Mouse (Mus musculus) v-Abl transformed pro-B cells (cell line): ENCODE measurements around the gene Ppp1r1b.

Experiments used
- in situ Hi-C, 2 experiments: fragments of 400-800 bp; cut with MboI; formaldehyde crosslinking; loops; one replicate each; pipeline ENCODE4 v1.15.1; 2025; ENCODE audit not compliant: unreplicated experiment in 2 of 2

Gene Ppp1r1b

GRCm38 (mm10) chr11:98341174-98341573 lies 7.0 kb upstream of the Ppp1r1b start:
- in situ Hi-C loops, result loop anchor here (5.0 to 10.0 kb wide), 6 partner anchors 46 to 251 kb away; partner anchors contain the start of genes Grb7 (in 1 of the 2), Ikzf3 (in 1 of the 2) and Pnmt (in 1 of the 2)

DNA sequence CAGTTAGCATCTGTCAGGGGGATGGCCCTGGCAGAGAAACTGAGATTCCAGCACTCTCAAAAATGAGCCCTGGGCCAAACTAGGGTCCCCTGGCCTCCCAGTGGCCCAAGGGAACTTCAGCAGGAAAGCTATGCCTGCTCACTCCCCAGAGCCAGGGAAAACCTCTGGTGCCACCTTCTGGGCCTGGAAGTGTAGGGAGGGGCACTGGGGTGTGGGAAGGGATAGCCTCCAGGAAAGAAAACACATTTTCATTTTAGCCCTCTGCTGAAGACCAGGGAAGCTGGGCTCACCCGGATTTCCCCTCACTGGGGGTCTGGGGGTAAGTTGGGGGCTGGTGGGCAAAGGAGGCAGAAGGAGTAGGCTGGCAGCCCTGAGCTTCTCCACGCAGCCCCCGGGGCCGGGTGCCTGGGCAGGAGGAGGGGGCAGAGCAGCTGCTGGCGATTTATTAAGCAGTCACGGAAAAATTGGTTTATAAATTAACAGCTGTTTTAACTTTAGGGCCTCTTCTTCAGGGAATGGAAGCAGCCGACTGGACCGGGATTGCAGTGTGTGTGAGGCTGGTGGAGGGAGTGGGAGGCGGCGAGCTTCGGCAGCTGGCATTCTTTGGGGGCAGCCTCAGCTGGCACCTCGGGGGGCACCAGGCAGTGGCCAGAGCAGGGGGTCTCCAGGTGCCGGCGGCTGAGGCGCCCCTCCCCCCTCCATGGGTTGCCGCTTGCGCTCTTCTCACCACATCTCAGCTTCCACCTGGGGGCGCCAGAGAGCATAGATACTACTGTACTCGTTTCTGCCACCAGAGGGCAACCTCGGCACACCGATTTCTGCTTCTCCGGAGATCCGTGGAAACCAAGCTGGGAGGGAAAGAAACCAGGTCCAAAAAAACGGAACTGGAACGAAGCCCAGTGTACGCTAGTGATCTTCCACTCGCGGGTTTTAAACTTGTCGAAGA lies 5.9 kb upstream of the Ppp1r1b start:
- in situ Hi-C loops, result loop anchor here (5.0 to 10.0 kb wide), 6 partner anchors 45 to 250 kb away; partner anchors contain the start of genes Grb7 (in 1 of the 2), Ikzf3 (in 1 of the 2) and Pnmt (in 1 of the 2)

DNA sequence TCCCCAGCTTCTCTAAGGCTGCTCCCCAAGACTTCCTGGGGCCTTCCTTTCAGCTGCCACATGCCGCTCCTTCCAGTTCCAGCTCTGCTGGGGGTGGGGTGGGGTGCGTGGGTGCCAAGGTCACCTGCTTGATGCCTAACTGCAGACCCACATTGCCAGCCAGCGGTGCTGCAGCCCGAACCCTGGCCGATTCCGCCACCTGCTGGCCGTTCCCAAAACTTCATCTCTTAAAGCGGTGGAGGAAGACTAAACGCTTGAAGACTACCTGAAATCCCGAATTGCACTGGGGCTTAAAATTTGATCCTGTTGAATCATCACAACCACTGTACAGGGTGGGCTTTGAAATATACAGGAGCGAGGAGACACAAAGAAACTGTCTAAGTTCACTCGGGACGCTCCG lies 3.0 kb upstream of the Ppp1r1b start:
- in situ Hi-C loops, result loop anchor here in 1 of 2 experiments (10.0 kb wide), 1 partner anchor 110 kb away; no protein-coding TSS in a partner anchor

DNA sequence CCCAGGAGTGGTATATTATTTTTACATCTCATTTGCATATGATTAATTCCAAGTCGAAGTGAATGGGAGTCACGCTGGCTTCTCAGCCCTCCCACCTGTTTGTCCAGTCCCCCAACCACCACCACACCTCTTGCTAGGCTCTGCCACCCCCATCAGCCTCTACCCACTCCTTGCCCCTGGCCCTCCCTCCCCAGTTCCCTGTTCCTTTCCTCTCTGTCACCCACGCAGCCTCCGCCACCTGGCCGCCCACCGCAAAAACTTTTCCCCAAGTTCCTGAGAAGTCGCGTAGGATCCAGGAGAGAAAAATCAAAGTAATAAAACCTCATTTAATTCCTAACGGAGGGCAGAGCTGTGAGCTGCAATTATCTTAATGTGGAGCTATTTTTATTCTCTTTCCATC lies 2.0 kb upstream of the Ppp1r1b start:
- in situ Hi-C loops, result loop anchor here in 1 of 2 experiments (10.0 kb wide), 1 partner anchor 109 kb away; no protein-coding TSS in a partner anchor

DNA sequence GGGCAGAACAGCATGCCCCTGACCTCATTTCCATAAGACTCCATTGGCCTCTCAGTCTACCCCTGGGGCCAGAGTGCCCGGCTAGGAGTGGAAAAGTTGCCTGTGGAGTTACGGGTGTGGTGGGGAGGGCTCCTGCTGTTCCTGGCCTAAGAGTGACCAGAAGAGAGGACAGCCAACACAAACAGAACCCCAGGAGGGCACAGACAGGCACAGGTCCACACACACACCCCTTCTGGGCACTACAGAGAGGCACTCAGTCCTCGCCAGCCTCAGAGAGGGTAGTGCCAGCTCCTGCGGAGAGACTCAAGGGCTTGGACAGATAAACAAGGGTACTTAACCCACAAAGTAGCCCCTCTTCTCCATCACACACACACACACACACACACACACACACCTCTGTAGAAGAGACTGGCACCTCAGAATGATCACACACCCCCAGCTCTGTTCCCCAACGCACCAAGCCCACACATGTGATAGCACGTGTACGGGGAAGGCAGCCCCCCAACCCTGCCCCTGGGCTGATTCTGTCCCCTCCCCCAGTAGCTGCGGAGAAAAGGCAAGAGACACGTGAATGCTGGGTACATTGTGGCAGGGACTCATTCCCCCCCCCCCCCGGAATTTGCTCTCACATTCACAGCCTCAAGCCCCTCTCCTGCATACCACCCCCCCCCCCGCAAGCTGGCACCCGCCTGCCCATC lies 670 bp upstream of the Ppp1r1b start:
- in situ Hi-C loops, result loop anchor here in 1 of 2 experiments (10.0 kb wide), 1 partner anchor 107 kb away; no protein-coding TSS in a partner anchor

- in situ Hi-C loops, result loop anchor here in 1 of 2 experiments (10.0 kb wide), 1 partner anchor 105 kb away; no protein-coding TSS in a partner anchor
These were observed 1.1 kb downstream of the Ppp1r1b start for GRCm38 (mm10) chr11:98349308-98349707.

- in situ Hi-C loops, result no loop called here
These were observed 4.2 kb downstream of the Ppp1r1b start for GRCm38 (mm10) chr11:98352272-98352990.

DNA sequence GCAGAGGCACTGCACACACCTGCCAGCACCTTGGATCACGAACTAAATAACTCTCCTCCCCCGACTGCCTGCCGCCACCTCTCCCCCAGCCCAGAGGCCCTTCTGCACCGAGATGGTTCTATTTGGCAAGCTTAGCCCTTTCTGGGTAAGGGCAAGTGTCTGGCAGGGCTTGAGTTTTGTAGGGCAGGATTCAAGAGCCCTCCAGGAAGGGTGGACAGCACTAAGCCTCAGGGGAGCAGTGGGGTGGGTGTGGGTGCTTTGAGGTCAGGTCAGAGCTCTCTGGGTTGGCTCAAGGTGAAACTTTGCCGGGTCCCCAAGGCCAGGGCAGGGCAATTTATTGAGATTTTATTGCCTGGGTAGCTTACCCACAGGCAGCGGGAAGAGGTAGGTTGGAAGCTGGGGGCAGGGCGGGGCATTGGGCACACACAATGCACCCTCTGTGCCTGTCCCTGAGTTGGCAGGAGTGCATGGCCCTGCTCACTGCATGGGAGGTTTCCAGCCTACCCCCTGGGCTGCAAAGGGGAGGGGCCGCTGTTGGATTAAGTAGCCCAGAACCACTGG lies 5.5 kb downstream of the Ppp1r1b start:
- in situ Hi-C loops, result no loop called here

GRCm38 (mm10) chr11:98354445-98354844 lies 6.2 kb downstream of the Ppp1r1b start:
- in situ Hi-C loops, result no loop called here

GRCm38 (mm10) chr11:98355732-98356299 lies 7.6 kb downstream of the Ppp1r1b start:
- in situ Hi-C loops, result no loop called here

DNA sequence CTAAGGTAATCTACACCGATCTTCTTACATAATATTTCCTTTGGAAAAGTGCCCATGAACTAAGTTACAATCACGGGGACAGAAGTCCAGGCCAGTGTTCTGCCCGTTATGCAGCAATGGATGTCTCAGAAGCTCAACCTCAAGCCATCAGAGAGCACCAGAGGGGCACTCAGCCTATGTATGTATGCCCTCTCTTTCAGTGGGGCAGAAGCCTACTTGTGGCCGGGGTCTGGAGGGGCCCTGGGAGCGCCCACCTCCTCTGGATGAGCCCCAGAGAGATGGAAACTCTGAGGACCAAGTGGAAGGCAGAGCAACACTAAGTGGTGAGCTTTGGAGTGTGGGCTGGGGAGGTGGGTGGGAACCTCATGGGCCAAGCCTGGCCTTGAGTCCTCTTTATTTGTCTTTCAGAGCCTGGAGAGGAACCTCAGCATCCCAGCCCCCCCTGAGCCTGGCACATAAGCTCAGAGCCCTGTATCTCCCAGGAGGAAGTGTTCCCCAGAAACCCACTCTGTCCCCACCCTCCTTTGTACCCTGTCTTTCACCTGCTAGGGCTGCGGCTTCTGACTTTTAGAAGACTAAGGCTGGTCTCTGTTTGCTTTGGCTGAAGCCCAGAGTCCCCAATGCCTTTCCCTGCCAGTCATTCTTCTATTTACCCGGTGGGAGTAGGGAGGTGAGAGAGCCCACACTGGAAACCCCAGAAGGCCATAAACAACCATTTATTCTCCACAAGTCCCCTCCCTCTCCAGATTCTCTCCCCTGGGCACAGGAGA lies 8.6 kb downstream of the Ppp1r1b start:
- in situ Hi-C loops, result no loop called here

DNA sequence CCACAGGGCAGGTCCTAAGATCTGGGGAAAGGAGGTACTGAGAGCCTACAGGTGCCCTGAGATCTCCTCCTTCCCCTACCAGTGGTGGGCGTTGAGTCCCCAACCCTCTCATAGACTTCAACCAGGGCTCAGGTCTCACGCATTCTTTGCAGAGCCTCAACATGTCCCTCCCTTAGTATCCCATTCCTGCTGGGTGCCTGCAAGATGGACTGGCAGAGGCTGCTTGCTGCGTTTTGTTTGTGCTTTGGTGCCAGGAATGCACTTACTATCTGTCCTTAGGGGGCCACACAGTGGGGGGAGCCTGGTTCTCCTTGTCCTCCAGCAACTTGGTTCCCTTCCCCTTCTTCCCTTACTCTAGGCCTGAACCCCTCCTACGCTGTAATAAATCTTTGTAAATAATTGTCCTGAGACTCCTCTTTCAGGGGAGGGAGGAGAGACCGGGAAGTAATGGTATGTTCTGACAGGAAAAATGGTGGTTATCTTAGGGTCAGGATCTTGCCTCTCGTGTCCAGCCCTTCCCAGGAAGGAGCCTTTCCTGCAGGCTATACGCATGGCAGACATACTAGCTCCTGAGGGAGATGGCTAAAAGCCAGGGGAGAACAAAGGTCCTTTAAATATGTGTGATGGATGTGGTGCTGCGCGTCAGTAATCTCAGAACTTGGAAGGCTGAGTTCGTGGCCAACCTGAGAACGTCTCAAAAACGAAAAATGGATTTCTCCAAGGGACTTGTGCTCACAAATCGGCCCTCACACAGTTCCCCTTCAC lies 9.4 kb downstream of the Ppp1r1b start:
- in situ Hi-C loops, result no loop called here

DNA sequence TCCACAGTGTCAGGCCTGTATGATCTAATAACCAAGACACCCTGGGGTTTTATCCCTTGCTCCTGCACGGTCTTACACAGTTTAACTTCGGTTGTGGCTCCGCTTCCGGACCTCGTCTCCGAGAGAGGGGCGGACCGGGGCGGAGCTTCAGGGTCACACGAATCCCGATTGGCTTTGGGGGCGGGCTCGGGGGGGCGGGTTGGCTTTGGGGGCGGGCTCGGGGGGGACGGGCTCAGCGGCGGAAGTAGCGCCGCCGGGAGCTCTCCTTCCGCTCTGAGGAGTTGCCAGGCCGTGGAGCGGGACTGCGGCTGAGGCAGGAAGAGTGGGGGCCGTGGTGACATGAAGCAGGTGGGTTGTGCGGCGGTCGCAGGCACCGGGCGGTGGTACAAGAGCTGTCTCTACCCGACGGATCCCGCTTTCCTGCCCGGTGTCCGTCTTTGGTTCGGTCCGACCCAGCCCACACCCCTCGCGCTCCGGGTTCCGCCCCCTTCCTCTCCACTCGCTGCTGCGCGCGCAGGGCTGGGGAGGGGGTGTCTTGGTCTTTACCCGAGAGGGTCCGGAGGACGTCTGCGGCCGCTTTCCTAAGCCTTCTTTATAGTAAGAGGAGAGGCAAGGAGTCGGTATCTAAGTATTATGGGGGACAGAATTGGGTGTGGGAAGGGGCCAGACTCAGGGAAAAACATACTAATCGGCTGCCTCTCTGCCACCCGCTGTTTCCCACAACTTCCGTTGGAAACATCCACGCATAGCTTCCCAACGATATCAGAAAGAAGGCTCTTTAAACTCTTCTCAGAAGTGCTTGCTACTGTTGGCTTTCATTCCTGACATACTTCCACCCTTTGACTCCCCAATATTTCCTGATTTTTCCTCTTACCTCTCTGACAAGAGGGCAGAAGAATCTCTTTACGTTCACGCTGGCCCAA lies 10.2 kb downstream of the Ppp1r1b start, which contains the start of gene Stard3:
TSS of gene Stard3 (plus strand) at position 208 of the 923 bp plus-strand sequence.
- in situ Hi-C loops, result no loop called here

GRCm38 (mm10) chr11:98360866-98361521 lies 12.8 kb downstream of the Ppp1r1b start:
- in situ Hi-C loops, result no loop called here

GRCm38 (mm10) chr11:98363817-98364216 lies 15.6 kb downstream of the Ppp1r1b start:
- in situ Hi-C loops, result no loop called here

DNA sequence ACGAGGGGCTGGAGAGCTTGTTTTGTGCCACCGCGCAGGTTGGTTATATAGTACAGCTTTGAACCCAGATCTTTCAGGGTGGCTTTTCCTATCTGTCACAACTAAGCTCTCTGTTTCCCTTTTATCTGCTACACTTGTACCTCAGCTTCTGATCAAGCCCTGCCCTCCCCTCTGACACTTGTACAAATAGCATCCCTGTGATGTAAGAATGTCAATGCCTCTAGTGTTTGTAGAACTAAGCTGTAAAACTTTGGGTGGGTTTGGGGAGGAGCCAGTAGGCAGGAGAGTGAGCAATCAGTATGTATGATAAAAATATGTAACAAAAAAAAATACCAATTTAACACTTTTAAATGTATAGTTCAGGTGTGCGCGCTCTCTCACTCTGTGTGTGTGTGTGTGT lies 16.2 kb downstream of the Ppp1r1b start:
- in situ Hi-C loops, result no loop called here

- in situ Hi-C loops, result no loop called here
These were observed 18.1 kb downstream of the Ppp1r1b start for GRCm38 (mm10) chr11:98366290-98366689.
